Mouse (Mus musculus) midbrain, postnatal 0 days (tissue): ENCODE measurements at regions not wholly inside any gene's neighbourhood (a gene's known extent, or its start where the extent isn't known, plus 50 kb on each side); places are given as distances from the start of the nearest gene placed in this dataset.

Experiments used
- ATAC-seq: fragments of 200-750 bp; cut with Nextera tagmentation; 2 replicates; pipeline ENCODE4 v1.8.0; 2017; ENCODE audit warnings: moderate number of reproducible peaks, mild to moderate bottlenecking, moderate TSS enrichment, moderate library complexity; ENCODE audit not compliant: low FRiP score
- DNase-seq: peaks from one replicate; pipeline ENCODE4 v3.0.0-alpha.2; 2015; ENCODE audit warnings: low spot score
- H3K27ac ChIP-seq: fragments of 300-500 bp; sonication (generic); 2 replicates; pipeline ENCODE4 v1.5.1; 2014; ENCODE audit warnings: low read depth, mild to moderate bottlenecking, low read length, mixed read lengths
- H3K27me3 ChIP-seq: fragments of 300-500 bp; sonication (generic); 2 replicates; pipeline ENCODE4 v1.6.1; 2014; ENCODE audit warnings: low read length, control low read depth, mixed read lengths; ENCODE audit not compliant: insufficient read depth
- H3K36me3 ChIP-seq: fragments of 300-500 bp; sonication (generic); 2 replicates; pipeline ENCODE4 v1.6.1; 2014; ENCODE audit warnings: low read length, control low read depth, mixed read lengths; ENCODE audit not compliant: insufficient read depth
- H3K4me1 ChIP-seq: fragments of 300-500 bp; sonication (generic); 2 replicates; pipeline ENCODE4 v1.6.1; 2014; ENCODE audit warnings: mild to moderate bottlenecking, control low read depth, antibody characterized with exemption, low read length, mixed read lengths; ENCODE audit not compliant: insufficient read depth
- H3K4me2 ChIP-seq: fragments of 300-500 bp; sonication (generic); 2 replicates; pipeline ENCODE4 v1.6.1; 2014; ENCODE audit warnings: low read depth, mild to moderate bottlenecking, low read length, mixed read lengths; ENCODE audit not compliant: poor library complexity, severe bottlenecking
- H3K4me3 ChIP-seq: fragments of 300-500 bp; sonication (generic); 2 replicates; pipeline ENCODE4 v1.5.1; 2014; ENCODE audit warnings: low read depth, mild to moderate bottlenecking, low read length, moderate library complexity
- H3K9ac ChIP-seq: fragments of 300-500 bp; sonication (generic); replicated peaks from 2 replicates; pipeline ENCODE4 v1.6.1; 2014; ENCODE audit warnings: mild to moderate bottlenecking, low read length, moderate library complexity, mixed read lengths; ENCODE audit not compliant: poor library complexity, severe bottlenecking
- H3K9me3 ChIP-seq: fragments of 300-500 bp; sonication (generic); 2 replicates; pipeline ENCODE4 v1.6.1; 2016; ENCODE audit warnings: low read length, control low read depth
- CTCF ChIP-seq: IDR thresholded peaks from 2 replicates; pipeline ENCODE4 v1.5.1; 2016; ENCODE audit warnings: antibody characterized with exemption, mild to moderate bottlenecking
- WGBS: fragments of 180-500 bp; shearing (Covaris S2); extraction: QIAGEN DNeasy Blood & Tissue Kit; methylation state at CpG from one replicate; pipeline ENCODE4 v1.1.7; 2014; 5-methylcytosine and 5-hydroxymethylcytosine counted together

DNA sequence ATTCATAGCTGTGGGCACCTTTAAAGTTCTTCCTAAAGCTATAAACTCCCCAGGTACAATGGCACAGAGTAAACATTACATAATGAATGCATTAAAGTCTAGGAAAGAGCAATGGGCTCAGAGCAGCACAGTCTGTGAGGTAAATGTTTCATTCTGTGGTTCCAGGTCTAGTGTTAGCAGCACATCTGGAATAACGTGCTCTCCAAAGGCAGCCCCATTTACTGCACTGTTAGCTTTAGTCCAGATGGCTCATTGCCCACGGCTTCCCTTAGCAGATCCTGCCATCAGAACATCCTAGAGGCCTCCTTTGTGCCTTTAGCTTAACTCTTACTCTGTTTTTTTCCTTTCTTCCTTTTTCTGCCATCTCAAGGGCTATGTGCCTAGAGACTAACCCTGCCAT lies 87.7 kb upstream of the Tspan7 start:
- H3K27me3 ChIP-seq: no peaks in the 10 kb centered on the region
- TF ChIP-seq CTCF: no peak
- H3K9me3 ChIP-seq: no peaks in the 10 kb centered on the region
- no peak overlapping the region for H3K9ac ChIP-seq
- H3K4me1 ChIP-seq: no peaks in the 10 kb centered on the region
- no peaks in the 10 kb centered on the region for H3K36me3 ChIP-seq
- no peak overlapping the region for H3K4me2 ChIP-seq
- 69% methylated on average over 2 of the region's 2 CpGs for WGBS
- DNase-seq (no peak), ATAC-seq (no peak)
- H3K27ac ChIP-seq: no peak overlapping the region
- H3K4me3 ChIP-seq: no peak overlapping the region

DNA sequence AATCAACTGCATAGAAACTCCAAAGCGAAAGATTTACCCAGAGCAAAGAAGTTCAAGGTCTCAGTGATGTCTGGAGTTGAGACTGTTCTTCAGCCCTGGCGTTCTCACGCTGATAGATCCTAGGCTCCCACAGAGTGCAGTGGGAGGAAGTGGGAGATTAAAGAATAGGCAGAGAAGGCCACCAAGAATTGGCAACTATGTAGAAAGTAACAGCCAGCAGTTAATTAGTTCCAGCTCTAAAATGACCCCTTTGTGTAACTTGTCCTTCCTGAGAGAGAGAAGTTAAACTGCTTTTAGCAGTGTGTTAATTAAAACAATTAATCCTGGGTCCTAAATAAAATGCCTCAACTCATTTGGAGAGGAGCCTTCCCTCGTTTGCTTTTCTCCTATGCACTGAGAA lies 73.7 kb upstream of the Tspan7 start:
- Histone ChIP-seq H3K9ac (no peak overlapping the region), H3K36me3 (no peaks in the 10 kb centered on the region), H3K4me1 (no peaks in the 10 kb centered on the region), H3K4me2 (no peak overlapping the region), H3K27me3 (no peaks in the 10 kb centered on the region), H3K4me3 (no peak overlapping the region), H3K27ac (no peak overlapping the region), H3K9me3 (no peaks in the 10 kb centered on the region)
- DNase-seq (peak; percentile 33), ATAC-seq (no peak)
- WGBS: 49% methylated on average over 4 of the region's 4 CpGs
- TF ChIP-seq CTCF: no peak

DNA sequence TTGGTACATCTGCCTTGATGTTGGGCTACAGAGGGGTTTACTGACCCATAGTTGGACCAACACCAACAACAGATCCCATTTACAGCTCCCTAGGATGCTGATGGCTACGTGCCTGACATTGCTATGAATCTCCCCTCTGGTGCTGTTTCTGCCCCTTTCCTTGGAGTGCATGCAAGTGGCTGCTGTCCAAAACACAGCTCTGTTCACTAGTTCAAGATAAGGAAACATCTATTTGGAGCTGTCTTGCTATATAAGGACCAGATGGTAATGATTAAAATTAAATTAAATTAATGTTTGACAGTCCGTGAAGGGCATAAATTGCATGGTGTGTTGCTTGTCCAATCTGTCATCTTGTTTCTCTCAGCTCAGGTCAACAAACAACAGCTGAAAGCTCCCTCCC lies 62.5 kb upstream of the Tspan7 start:
- WGBS: 69% methylated on average over 2 of the region's 2 CpGs
- ATAC-seq (no peak), DNase-seq (peak; percentile 74)
- no peaks in the 10 kb centered on the region for H3K9me3 ChIP-seq
- H3K9ac ChIP-seq: no peak overlapping the region
- no peak overlapping the region for H3K4me2 ChIP-seq
- no peaks in the 10 kb centered on the region for H3K4me1 ChIP-seq
- no peak overlapping the region for H3K27ac ChIP-seq
- no peaks in the 10 kb centered on the region for H3K27me3 ChIP-seq
- no peaks in the 10 kb centered on the region for H3K36me3 ChIP-seq
- TF ChIP-seq CTCF: no peak
- H3K4me3 ChIP-seq: no peak overlapping the region
